Mouse (Mus musculus) adrenal gland, postnatal 10 days (tissue): ENCODE measurements at regions not wholly inside any gene's neighbourhood (a gene's known extent, or its start where the extent isn't known, plus 50 kb on each side); places are given as distances from the start of the nearest gene placed in this dataset.
A peak's percentile ranks its signal among the peaks of the same experiment; 100 is the strongest.

Source experiments
- DNase-seq: peaks from one replicate; pipeline ENCODE4 v3.0.0; 2021; ENCODE audit warnings: mixed read lengths

GRCm38 (mm10) chr4:105912296-105912695 lies 122.6 kb downstream of the Gm12728 start:
- DNase-seq: no peak

GRCm38 (mm10) chr4:105914996-105915395 lies 125.3 kb downstream of the Gm12728 start:
- DNase-seq: peak; percentile 58

DNA sequence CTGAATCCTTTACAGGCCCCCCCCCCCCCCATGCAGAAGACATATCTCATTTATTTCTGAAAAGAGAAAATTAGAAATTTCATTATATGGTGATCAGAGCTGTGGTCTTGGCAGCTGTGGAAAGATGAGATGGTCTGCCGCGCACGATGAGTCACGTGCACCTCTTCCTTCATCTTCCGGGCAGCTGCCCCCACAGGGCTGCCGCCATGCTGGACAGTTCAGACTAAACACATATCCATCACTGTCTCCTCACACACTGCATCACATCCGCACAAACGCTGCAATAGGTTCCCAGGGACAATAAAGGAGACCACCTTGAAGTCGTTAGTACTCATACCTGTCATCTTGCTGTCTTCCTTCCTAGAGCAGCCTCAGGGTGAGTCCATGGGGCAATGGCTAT lies 126.6 kb downstream of the Gm12728 start:
- DNase-seq: no peak

DNA sequence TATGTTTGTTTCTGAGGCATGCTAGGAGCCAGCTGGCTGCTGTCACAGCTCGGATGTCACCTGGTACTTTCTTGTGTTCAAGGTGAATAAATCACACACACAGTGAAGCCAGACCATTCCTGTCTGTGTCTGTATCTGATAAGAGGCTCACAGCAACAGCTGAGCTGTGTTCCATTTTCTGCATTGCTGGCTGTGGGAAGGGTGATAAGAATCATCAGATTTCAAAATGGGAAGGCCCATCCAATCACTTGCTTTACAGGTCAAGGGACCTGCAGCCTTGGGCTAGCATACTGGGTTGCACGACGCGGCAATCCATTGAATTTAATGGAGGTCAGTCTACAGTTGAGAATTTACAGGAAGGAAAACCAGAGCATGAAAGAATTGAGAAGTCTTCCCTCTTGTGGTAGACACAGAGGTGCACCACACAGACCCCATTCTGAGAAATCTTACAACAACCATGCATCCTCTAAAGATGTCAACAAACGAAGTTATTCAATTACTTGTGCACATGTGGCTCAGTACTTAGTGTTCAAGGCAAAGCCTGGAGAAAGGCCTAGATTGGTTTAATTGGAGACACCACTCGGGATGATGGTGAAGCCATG lies 135.2 kb downstream of the Gm12728 start:
- DNase-seq: peak; percentile 45

- DNase-seq: no peak
Observed at GRCm38 (mm10) chr4:105925506-105925905, 135.8 kb downstream of the Gm12728 start.

DNA sequence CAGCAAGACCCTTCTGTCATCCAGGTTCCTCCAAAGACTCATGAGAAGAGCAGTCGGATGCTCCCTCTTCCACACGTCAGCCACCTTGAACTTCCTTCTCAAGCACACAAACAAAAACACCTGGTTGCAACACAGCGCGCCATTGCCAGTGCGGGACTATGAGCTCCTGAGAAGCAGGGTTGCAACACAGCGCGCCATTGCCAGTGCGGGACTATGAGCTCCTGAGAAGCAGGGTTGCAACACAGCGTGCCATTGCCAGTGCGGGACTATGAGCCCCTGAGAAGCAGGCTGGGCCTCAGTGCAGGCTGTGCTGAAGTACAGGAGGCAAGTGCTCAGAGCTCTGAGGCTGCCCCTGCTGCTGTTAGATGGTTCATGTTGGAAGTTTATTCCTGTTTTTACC lies 140.0 kb downstream of the Gm12728 start:
- peak; percentile 36 for DNase-seq

GRCm38 (mm10) chr4:105934971-105935370 lies 145.3 kb downstream of the Gm12728 start:
- no peak for DNase-seq

DNA sequence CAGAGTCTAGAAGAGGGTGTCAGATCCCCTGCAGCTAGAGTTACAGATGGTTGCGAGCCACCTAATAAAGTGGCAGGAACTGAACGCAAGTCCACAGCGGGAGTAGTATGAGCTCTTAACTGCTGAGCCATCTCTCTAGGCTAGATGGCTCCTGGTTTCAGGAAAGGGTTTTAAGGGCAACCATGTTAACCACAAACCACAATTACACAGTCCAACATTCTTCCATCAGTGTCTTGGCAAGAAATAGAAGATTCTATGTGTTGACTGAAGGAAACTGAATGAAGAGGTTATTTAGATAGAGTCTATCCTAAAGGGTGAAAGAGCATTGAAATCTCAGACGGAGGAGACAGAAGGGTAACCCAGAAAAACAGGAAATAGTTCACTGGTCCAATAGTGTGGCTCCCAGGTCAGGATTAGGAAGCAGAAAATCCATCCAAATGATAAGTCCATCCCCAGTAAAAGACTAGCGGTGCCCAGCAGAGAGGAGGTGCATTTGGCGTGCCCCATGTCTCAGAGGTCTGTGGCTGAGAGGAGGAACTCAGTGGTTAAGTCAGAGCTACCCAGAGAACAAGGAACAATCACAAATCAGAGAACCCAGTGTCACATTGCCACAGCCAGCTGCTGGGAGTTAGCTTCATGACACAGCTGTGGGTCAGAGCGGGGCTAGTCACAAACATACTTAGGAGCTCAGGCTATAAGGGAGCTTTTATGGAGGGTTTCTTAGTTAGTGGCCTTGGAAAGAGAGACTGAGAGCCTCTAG lies 147.3 kb downstream of the Gm12728 start:
- DNase-seq: no peak

DNA sequence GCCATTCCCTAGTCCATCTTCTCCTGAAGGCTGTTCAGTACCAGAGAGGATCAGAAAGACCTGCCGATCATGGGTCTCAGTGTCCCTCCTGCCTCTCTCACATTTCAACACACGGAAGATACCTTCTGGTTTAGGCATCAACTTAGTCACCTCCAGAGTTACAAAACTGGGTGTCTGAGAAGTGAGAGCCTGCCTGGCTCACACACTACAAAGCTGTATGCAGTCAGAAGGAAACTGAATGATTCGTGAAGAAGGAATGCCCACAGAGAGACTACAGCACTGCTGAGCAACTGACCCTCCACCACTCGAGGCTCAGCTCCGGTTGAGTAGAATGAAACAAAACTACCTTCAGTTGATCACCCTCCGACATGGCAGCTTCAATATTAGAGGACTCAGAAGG lies 147.9 kb downstream of the Gm12728 start:
- no peak for DNase-seq

- DNase-seq: no peak
Observed at GRCm38 (mm10) chr4:105938886-105939285, 149.2 kb downstream of the Gm12728 start.

DNA sequence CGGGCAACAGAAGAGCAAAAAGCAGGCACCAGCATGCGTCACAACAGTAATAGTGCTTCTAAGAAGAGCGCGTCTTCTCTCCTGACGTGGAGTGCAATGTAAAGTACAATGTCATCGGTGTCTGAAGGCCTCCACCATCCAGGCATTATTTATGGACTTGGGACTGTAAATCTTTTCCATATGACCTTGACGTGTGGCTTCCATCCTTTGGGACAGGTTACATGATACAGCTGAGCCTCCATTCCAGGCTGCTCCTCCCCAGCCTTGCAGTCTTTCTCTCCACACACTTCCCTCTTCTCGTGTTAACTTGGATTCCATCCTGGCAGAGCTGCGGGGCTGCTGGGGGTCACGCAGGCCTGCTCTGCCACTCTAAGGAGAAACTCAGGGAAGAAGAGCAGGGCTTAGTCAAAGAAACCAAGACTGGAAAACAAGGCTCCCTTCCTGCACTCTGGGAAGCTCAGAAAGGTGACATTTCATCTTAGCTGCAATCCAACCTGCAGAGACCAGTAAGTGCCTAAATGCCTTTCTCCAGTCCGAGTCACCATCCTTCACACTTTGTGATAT lies 150.0 kb downstream of the Gm12728 start:
- no peak for DNase-seq

DNA sequence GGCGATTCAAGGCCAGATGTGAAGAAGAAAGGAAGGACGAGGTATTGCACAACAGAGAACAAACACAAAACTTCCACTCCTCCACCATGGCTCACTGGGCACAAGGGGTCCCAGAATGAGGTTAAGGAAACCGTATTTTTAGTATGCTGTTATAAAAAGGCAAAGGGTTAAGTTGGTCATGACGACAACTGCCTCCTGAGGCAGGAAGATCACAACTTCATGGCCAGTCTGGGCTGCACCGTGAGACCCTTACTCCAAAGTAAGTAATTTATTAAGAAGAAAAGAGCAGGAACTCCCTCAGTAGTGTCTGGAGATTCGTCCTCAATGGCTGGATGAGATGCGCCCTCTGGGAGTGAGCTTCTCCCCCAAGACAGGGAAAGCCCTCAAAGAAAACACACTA lies 151.2 kb downstream of the Gm12728 start:
- DNase-seq: no peak

GRCm38 (mm10) chr4:105941785-105942184 lies 152.1 kb downstream of the Gm12728 start:
- peak; percentile 78 for DNase-seq

DNA sequence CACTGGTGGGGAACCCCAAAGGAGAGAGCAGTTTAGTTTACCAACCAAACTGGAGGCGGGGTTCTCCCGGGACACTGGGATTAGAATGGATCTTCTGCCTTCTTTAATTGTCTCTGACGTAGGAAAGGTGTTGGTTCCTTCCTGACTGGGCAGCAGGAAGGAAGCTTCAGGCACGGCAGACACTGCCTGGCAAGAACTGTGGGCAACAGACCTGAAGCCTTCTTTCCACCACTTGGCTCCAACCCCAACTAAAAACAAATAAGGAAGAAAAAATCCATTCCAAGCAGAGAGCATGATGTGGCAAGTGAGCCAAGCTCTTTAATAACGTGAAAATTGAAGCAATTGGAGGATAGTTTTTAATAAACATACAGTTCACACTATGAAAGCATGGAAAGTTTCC lies 155.3 kb downstream of the Gm12728 start:
- DNase-seq: no peak

DNA sequence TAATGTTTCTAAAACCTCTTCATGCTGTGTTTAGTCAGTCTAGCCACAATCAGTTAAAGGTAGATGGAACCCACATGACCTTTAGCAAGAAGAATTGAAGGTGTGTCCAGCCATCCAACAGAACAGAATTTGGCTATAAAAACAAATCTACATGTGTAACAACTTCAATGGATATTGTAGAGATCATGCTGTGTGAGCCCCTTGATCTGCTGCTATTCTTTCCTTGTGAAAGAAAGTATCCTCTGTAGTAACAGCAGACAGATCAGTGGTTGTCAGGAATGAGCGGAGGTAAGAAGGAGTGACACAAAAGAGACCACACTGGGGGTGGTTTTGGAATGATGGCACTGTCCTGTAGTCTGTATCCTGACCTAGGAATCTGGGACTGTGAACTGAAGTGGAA lies 156.3 kb downstream of the Gm12728 start:
- DNase-seq: no peak

DNA sequence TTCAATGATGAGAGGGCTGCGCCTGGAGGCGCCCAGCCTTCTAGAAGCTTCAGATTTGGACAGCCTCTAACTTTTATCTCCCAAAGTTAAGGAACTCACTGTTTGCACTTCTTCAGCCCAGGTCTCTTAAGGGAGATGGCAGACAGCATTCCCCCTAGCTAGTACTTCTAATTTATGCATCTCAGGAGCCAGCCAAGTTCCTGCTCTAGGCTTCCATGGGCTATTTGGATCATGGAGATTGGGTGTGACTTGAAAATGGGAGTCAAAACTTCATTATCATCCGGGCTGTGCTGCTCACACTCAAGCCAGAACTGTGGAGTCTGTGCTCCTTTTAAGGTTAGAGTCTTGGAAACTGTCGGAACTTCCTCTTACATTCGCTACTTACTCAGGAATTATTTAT lies 158.7 kb downstream of the Gm12728 start:
- DNase-seq: no peak

GRCm38 (mm10) chr4:105952406-105952805 lies 162.7 kb downstream of the Gm12728 start:
- peak; percentile 41 for DNase-seq

- no peak for DNase-seq
Observed at GRCm38 (mm10) chr4:105956516-105956915, 166.8 kb downstream of the Gm12728 start.

GRCm38 (mm10) chr4:105958331-105958730 lies 168.7 kb downstream of the Gm12728 start:
- DNase-seq: no peak

GRCm38 (mm10) chr4:105961686-105962360 lies 172.2 kb downstream of the Gm12728 start:
- DNase-seq: no peak

DNA sequence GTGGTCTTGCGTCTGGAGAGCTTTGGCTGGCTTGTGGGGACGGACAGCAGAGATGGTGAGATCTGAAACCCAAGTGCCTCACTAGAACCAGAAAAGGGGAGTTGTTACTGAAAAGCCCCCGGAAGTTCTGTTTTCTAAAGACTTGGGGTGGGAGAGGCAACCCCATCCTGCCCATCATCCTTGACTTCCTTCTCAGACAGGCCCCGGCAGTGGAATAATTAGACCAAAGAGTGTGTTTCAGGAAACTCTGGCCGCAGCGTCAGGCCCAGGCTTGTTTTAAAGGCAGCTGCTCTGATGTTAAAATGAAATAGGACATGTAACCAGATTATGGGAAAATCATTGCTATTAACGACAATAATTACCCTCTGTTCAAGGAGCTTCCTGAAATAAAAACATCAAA lies 172.9 kb downstream of the Gm12728 start:
- DNase-seq: no peak

DNA sequence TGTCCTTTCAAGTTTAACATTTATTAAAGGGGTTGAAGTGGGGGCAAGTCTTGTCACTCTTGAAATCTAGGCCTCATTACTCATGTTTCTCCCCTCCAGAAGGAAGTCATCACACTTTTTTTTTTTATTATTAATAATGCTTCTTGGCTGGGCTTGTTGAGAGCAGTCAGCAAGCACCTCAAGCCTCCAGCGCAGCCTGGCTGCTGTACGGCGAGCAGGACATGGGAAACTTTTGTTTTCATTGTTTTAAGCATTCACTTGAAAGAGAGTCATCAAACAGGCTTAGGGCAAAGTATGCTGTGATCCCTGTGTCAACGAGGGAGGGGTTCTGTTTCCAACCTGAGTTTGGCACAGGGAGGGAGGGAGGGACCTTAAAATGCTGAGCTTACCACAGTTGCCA lies 178.7 kb downstream of the Gm12728 start:
- no peak for DNase-seq

GRCm38 (mm10) chr4:105969628-105970027 lies 180.0 kb downstream of the Gm12728 start:
- DNase-seq: peak; percentile 45
